Mouse (Mus musculus) heart, adult 2 months (tissue): ENCODE data around the gene Nrd1. TPM values are rescaled to one million over a fixed set of nuclear protein-coding genes. Genes with fewer than 3 reads are reported as not detected.

Experiments
- DNase-seq, 2 experiments: peaks; one replicate each; pipeline ENCODE4 v3.0.0; 2021
- H3K27ac ChIP-seq: fragments of 200-600 bp; 2 replicates; pipeline ENCODE4 v1.8.1; 2022
- H3K27me3 ChIP-seq: fragments of 200-500 bp; 2 replicates; pipeline ENCODE4 v1.6.1; 2012; ENCODE audit warnings: mild to moderate bottlenecking, low read length, inconsistent platforms, mixed read lengths; ENCODE audit not compliant: control insufficient read depth, insufficient read depth
- H3K36me3 ChIP-seq: fragments of 200-500 bp; 2 replicates; pipeline ENCODE4 v1.6.1; 2012; ENCODE audit warnings: low read length, inconsistent platforms; ENCODE audit not compliant: control insufficient read depth, insufficient read depth
- H3K4me1 ChIP-seq: fragments of 200-500 bp; 2 replicates; pipeline ENCODE4 v1.6.1; 2011; ENCODE audit warnings: low read length; ENCODE audit not compliant: control insufficient read depth, insufficient read depth
- H3K4me3 ChIP-seq: fragments of 200-600 bp; 2 replicates; pipeline ENCODE4 v1.8.1; 2022
- H3K79me2 ChIP-seq: fragments of 200-500 bp; replicated peaks from 2 replicates; pipeline ENCODE4 v1.6.1; 2012; ENCODE audit warnings: mild to moderate bottlenecking, inconsistent platforms, low read length, moderate library complexity, mixed read lengths; ENCODE audit not compliant: control insufficient read depth, insufficient read depth
- H3K9ac ChIP-seq: fragments of 200-500 bp; 2 replicates; pipeline ENCODE4 v1.6.1; 2012; ENCODE audit warnings: low read depth, mild to moderate bottlenecking, control low read depth, inconsistent platforms, low read length, mixed read lengths
- CTCF ChIP-seq: fragments of 200-600 bp; IDR thresholded peaks from 2 replicates; pipeline ENCODE4 v1.8.1; 2022; ENCODE audit warnings: antibody characterized with exemption, mild to moderate bottlenecking, moderate library complexity
- EP300 ChIP-seq: fragments of 200-500 bp; IDR thresholded peaks from 2 replicates; pipeline ENCODE4 v1.6.1; 2011; ENCODE audit warnings: low read depth, low read length, control low read depth; ENCODE audit not compliant: insufficient read depth
- POLR2A ChIP-seq: fragments of 200-500 bp; IDR thresholded peaks from 2 replicates; pipeline ENCODE4 v1.6.1; 2011; ENCODE audit warnings: mild to moderate bottlenecking, low read depth, low read length, control low read depth; ENCODE audit not compliant: insufficient read depth
- WGBS: fragments of 180-500 bp; shearing (Covaris S2); methylation state at CpG from one replicate; pipeline ENCODE4 v1.1.7; 2018; 5-methylcytosine and 5-hydroxymethylcytosine counted together
- intact Hi-C: fragments of 180-260 bp; cut with DNase I; formaldehyde crosslinking; loops from one replicate; pipeline ENCODE4 v1.15.1; 2025
- long read RNA-seq: library from polyadenylated mRNA; stranded (forward); transcript quantifications from one replicate; pipeline ENCODE4 v2.0.0, GENCODE M21; 2021
- polyA plus RNA-seq: library from polyadenylated mRNA; depleted of rRNA; stranded (reverse); fragments of >200 nt; gene quantifications from 2 replicates; pipeline ENCODE4 v1.2.3, GENCODE M21; 2012; rRNA removed
- total RNA-seq, 2 experiments: library from RNA; stranded (reverse); gene quantifications; 2 replicates each; pipeline ENCODE4 v1.2.3; 2021

Gene Nrd1
- 100 to 1,000 TPM; 133 to 145 TPM for total RNA-seq
- 69.9 and 146 TPM in 2 replicates for polyA plus RNA-seq
- long read RNA-seq, full-length matches to known transcripts, result 56 of 79 reads
- long read RNA-seq, partial matches to known transcripts, result 12 of 79 reads
- long read RNA-seq, other reads (novel, unspliced or antisense), result 11 of 79 reads

- Histone ChIP-seq H3K27me3 (no peaks in the 10 kb centered on the region), H3K36me3 (peaks cover 9% of the 10 kb centered on the region), H3K9ac (peak within 1 kb of the TSS; percentile 94), H3K27ac (peak within 1 kb of the TSS; percentile 94), H3K4me3 (peak within 1 kb of the TSS; percentile 79), H3K79me2 (no peaks in the 10 kb centered on the region), H3K4me1 (peaks cover 2% of the 10 kb centered on the region)
- peak; percentile 98 to 99 for DNase-seq
- intact Hi-C loops, result no loop called here
- TF ChIP-seq CTCF (0 out of 2 replicates have a peak, but pooled peaks have one; percentile 7), EP300 (0 out of 2 replicates have a peak, but pooled peaks have one; percentile 26), POLR2A (peak; percentile 89)
- under 1% methylated on average over 58 of the region's 58 CpGs for WGBS
Measured at GRCm38 (mm10) chr4:108999999-109000950, at the start of gene Nrd1. Gene Nrd1 (plus strand): TSS chr4:109000655.

- DNase-seq, result no peak
- no peak overlapping the region for H3K4me3 ChIP-seq
- H3K79me2 ChIP-seq, result no peaks in the 10 kb centered on the region
- H3K27me3 ChIP-seq, result no peaks in the 10 kb centered on the region
- WGBS, result 87% methylated on average over 4 of the region's 4 CpGs
- no peaks in the 10 kb centered on the region for H3K4me1 ChIP-seq
- TF ChIP-seq POLR2A (no peak), CTCF (no peak), EP300 (no peak)
- no peak overlapping the region for H3K9ac ChIP-seq
- H3K36me3 ChIP-seq, result no peaks in the 10 kb centered on the region
- intact Hi-C loops, result no loop called here
- no peak overlapping the region for H3K27ac ChIP-seq
Measured at GRCm38 (mm10) chr4:108951663-108952062, 48.8 kb upstream of the Nrd1 start.

- Histone ChIP-seq H3K27ac (no peak overlapping the region), H3K79me2 (no peaks in the 10 kb centered on the region), H3K4me3 (no peak overlapping the region), H3K36me3 (no peaks in the 10 kb centered on the region), H3K9ac (no peak overlapping the region), H3K27me3 (no peaks in the 10 kb centered on the region), H3K4me1 (no peaks in the 10 kb centered on the region)
- DNase-seq, result no peak
- 92% methylated on average over 3 of the region's 3 CpGs for WGBS
- intact Hi-C loops, result no loop called here
- TF ChIP-seq CTCF, result no peak
Measured at GRCm38 (mm10) chr4:108959696-108960095, 40.8 kb upstream of the Nrd1 start.

GRCm38 (mm10) chr4:108960619-108961460, 39.6 kb upstream of the Nrd1 start:
- 81% methylated on average over 4 of the region's 4 CpGs for WGBS
- Histone ChIP-seq H3K27ac (no peak overlapping the region), H3K9ac (no peak overlapping the region), H3K36me3 (no peaks in the 10 kb centered on the region), H3K4me1 (no peaks in the 10 kb centered on the region), H3K4me3 (no peak overlapping the region), H3K27me3 (no peaks in the 10 kb centered on the region), H3K79me2 (no peaks in the 10 kb centered on the region)
- no peak for DNase-seq
- intact Hi-C loops, result no loop called here
- no peak for TF ChIP-seq CTCF
- TF ChIP-seq EP300, result no peak
- TF ChIP-seq POLR2A, result no peak

- H3K27me3 ChIP-seq, result no peaks in the 10 kb centered on the region
- 84% methylated on average over 6 of the region's 6 CpGs for WGBS
- no peaks in the 10 kb centered on the region for H3K4me1 ChIP-seq
- H3K9ac ChIP-seq, result no peak overlapping the region
- no peaks in the 10 kb centered on the region for H3K36me3 ChIP-seq
- H3K4me3 ChIP-seq, result no peak overlapping the region
- H3K27ac ChIP-seq, result no peak overlapping the region
- intact Hi-C loops, result no loop called here
- no peaks in the 10 kb centered on the region for H3K79me2 ChIP-seq
- no peak for TF ChIP-seq CTCF
- no peak for DNase-seq
Measured at GRCm38 (mm10) chr4:108963017-108963416, 37.4 kb upstream of the Nrd1 start.
